Mouse (Mus musculus): ENCODE data around the gene Adgrv1. TPM values are rescaled to one million over a fixed set of nuclear protein-coding genes. Genes with fewer than 3 reads are reported as not detected.
"Not testable (repeated sequence)": the region's sequence is repeated elsewhere in the genome, so short reads cannot be mapped to it uniquely, and the experiment has no call there.

The Adgrv1 gene
- total RNA-seq (2021) = 1 to 10 TPM in 1 of 2 experiments, under 1 TPM in 1; 0.81 to 1.4 TPM
- long read RNA-seq, experiment 1 = 0 reads
- long read RNA-seq, experiment 2, partial matches to known transcripts = 1 of 1 reads
- long read RNA-seq, experiment 2, other reads (novel, unspliced or antisense) = 0 of 1 reads

GRCm38 (mm10) chr13:81632720-81633415, at the start of gene Adgrv1:
TSS of gene Adgrv1 (minus strand) at chr13:81633154.
- DNase-seq (ENCODE audit: low spot score in 2 of 2) = peak; percentile 20 to 34

DNA sequence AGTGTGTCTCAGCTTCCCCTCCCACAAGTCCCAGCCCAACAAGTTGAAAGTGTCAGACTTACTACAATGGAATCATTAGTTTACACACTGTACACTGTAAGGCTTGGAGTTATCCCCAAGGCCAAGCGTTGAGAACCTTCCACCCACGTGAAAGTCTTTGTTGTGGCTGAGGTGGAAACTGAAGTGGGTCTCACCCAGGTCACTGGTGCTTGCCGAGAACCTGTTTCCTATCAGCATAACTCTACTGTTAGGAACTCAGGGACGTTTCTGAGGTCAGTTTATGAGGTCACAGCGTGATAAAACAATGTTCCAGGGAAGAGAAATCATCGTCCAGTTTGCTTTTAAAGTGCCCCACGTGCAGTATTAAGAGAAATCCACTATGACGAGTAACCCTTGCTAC, 42.4 kb upstream of the Adgrv1 start:
- no peak for DNase-seq (ENCODE audit: low spot score in 2 of 2)

DNA sequence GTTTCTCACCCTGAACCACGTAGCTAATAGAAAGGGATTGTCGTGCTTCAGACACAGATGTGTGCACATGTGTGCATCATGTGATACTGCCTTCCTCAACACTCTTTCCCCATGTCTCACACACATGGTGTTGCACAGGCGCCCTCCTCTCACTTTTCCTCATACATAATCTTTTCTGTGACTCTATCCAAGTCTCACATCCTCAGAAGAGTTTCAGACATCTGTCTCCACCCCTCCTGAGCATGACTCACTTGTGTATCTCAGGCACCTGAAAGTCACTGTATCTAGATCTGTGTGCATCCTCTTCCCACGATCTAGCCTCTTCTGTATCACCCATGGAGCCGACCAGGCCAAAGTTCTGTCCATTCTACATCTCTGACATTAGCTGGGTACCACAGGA, 34.8 kb upstream of the Adgrv1 start:
- no peak for DNase-seq (ENCODE audit: low spot score in 2 of 2)

GRCm38 (mm10) chr13:81664331-81664698, 31.4 kb upstream of the Adgrv1 start:
- DNase-seq (ENCODE audit: low spot score in 2 of 2) = no peak

DNA sequence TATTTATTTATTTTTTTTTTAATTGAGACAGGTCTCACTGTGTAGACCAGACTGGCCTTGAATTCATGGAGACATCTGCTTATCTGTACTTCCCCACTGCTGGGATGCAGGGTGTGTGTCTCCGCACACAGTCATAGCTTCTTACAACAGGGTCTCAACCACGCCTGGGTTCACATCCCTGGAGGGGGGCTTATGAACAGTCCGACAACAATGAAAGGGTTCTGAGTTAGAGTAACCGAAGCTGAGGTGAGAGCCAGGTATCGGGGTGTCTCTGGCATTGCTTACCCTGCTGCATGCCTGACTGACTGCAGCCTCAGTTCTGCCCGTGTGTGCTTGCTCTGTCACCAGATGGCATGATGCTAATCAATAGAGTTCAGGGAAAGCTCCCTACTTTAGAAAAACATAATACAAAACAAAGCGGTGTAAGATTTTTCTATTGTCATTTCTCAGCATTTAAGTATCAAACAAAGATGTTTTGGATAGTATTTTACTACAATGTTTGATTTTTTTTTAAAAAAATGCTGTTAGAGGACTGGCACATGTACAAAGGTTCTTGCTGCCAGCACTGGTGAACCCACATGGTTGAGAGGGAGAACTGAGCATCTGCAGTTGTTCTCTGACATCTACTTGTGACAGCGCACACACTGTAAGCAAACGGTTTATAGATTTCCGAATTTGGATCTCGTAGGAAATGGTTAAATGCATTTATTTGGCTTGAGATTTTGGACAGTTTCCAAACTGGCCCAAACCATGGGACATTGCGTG, 30.8 kb upstream of the Adgrv1 start:
- no peak for DNase-seq (ENCODE audit: low spot score in 2 of 2)

GRCm38 (mm10) chr13:81658053-81658752, 25.2 kb upstream of the Adgrv1 start:
- DNase-seq (ENCODE audit: low spot score in 2 of 2) = no peak

- peak; percentile 94 to 95 for DNase-seq (ENCODE audit: low spot score in 2 of 2)
Observed at GRCm38 (mm10) chr13:81657351-81658052, 24.5 kb upstream of the Adgrv1 start, which contains the start of gene Lysmd3. TSS of gene Lysmd3 (plus strand) at chr13:81657663.

DNA sequence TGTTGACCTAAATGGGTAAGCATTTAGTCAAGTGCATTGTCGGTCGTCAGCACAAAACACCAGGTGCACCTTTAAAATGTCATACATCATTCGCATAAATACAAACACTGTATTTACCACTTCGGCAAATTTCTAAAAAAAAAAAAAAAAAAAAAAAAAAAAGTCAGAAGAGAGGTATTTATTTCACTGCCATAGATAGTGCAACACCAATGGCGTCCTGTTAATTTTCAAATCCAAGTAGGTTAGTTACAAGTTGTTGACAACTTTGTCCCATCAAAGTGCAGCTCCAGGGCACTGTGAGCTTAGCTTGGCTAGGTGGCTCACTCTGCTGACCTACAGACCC, 24.0 kb upstream of the Adgrv1 start:
- no peak for DNase-seq (ENCODE audit: low spot score in 2 of 2)

DNA sequence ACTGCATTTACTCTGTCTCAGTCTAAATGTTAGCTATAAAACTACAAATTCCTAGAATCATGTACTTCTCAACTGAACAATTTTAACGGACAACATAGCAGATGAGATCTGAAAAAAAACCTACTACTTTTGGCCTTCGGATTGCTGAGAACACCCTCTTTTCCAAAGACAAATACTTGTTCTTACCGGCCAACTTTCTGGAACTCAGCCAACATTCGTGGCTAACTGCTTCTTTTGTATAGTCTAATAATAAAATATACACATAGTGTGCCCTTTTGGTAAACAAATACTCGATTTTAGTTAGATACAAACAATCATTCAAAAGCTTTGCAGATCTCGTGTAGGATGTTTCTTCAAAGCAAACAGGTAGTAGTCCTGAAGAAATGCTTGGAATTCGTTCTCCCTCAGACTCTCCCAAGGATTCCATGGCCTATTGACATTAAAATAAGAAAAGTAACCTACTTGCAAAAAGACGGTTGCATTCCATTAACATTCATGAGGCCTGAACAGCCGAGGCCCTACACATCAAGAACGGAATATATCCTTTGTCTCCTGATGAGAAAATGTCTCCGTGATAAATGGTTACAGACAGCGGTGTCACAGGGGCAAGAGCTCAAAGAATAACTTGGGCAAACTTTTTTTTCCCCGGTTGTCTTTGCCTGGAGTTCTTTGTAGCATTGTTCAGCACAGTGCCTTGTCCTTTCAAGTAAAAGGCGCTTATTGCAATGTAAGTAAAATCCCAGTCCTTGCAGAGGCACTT, 23.3 kb upstream of the Adgrv1 start:
- no peak for DNase-seq (ENCODE audit: low spot score in 2 of 2)

DNA sequence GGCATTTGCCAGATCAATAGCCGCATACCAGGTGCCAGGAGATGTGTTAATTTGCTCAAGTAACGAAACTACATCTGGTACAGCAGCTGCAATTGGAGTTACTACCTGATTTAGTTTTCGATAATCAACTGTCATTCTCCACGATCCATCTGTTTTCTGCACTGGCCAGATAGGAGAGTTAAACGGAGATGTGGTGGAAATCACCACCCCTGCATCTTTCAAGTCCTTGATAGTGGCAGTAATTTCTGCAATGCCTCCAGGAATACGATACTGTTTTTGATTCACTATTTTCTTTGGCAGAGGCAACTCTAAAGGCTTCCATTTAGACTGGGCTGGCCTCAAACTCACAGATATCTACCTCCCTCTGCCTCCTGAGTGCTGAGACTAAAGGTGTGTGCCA, 17.4 kb upstream of the Adgrv1 start:
- DNase-seq (ENCODE audit: low spot score in 2 of 2) = not testable (repeated sequence)

GRCm38 (mm10) chr13:81646348-81646747, 13.4 kb upstream of the Adgrv1 start:
- DNase-seq (ENCODE audit: low spot score in 2 of 2) = no peak

DNA sequence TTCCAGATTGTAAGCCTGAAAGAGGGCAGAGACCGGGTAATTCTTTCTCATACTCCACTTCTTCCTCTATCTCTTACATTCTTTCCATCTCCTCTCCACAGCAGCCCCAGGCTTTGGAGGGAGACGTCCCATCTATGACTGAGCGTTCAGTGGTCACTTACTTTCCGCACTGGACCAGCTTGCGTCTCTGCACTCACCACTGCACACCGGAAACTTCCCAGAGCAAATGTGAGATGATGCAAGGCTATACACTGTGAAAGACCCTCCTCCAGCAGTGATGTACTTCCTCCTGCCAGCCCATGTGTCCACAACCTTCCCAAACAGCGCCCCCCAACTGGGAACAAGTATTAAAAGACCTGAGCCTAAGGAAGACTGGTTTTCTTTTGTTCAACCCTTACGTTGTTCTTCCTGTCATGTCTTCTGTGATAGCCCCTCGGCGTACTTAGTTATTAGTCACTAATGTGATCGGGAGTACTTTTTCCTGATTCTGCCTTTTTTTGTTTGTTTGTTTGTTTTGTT, 11.2 kb upstream of the Adgrv1 start:
- DNase-seq (ENCODE audit: low spot score in 2 of 2) = no peak

GRCm38 (mm10) chr13:81642491-81643149, 9.7 kb upstream of the Adgrv1 start:
- no peak for DNase-seq (ENCODE audit: low spot score in 2 of 2)

- DNase-seq (ENCODE audit: low spot score in 2 of 2) = peak; percentile 57 to 63
Observed at GRCm38 (mm10) chr13:81641289-81642045, 8.5 kb upstream of the Adgrv1 start.

DNA sequence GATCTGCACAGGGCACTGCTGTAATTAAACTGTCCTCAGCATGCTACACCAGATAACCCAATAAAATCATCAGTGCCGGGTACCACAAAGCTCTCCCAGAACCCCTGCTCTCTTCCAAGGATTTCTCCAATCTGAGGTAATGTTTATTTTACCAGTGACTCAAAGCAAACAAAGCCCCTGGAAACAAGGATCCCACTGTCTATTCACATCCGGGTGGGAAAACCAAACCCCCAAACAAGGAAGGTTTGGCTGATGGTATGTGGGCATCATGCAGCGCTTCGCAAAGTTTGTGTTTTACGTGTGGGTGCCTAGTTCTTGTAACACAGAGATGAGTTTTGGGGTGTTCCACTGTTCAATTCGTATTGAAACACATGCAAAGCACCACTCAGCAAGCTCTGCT, 7.9 kb upstream of the Adgrv1 start:
- no peak for DNase-seq (ENCODE audit: low spot score in 2 of 2)

- DNase-seq (ENCODE audit: low spot score in 2 of 2) = no peak
Observed at GRCm38 (mm10) chr13:81639624-81640023, 6.7 kb upstream of the Adgrv1 start.

GRCm38 (mm10) chr13:81630566-81630965, 2.4 kb downstream of the Adgrv1 start:
- no peak for DNase-seq (ENCODE audit: low spot score in 2 of 2)

DNA sequence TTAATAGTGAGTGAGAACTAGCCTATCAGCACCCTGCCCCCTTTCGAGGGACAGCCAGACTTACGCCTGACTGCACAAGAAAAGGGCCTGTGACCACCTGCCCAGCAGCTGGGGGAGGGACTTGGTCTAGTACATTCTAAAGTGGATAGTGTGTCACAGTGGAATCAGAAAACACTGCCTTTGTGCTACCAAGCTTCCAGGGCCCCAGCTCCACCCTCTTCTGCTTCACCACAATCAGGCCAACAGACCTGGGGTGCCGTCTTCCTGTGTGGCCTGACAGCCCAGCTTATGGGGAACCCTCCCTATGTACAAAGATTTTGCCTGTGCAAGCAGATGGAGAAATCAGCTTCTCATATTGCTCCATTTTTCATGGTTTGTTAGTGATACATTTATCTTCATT, 3.6 kb downstream of the Adgrv1 start:
- DNase-seq (ENCODE audit: low spot score in 2 of 2) = no peak

- DNase-seq (ENCODE audit: low spot score in 2 of 2) = no peak
Observed at GRCm38 (mm10) chr13:81628631-81629190, 4.2 kb downstream of the Adgrv1 start.

Data from left cerebral cortex, adult 18-20 months (tissue).